Mouse (Mus musculus) neural tube, embryonic 15.5 days (tissue): Measurements from ENCODE around the gene Naalad2. TPM values are rescaled to one million over a fixed set of nuclear protein-coding genes. Genes with fewer than 3 reads are reported as not detected.
"Not testable (repeated sequence)": the region's sequence is repeated elsewhere in the genome, so short reads cannot be mapped to it uniquely, and the experiment has no call there.

Source experiments
- ATAC-seq: fragments of 200-750 bp; cut with Nextera tagmentation; 2 replicates; pipeline ENCODE4 v1.8.0; 2017; ENCODE audit warnings: mild to moderate bottlenecking, moderate TSS enrichment, moderate library complexity; ENCODE audit not compliant: low FRiP score
- H3K27ac ChIP-seq: fragments of 300-500 bp; sonication (generic); replicated peaks from 2 replicates; pipeline ENCODE4 v1.5.1; 2015; ENCODE audit warnings: mild to moderate bottlenecking, inconsistent platforms
- H3K27me3 ChIP-seq: fragments of 300-500 bp; sonication (generic); replicated peaks from 2 replicates; pipeline ENCODE4 v1.6.1; 2015; ENCODE audit warnings: inconsistent platforms
- H3K36me3 ChIP-seq: fragments of 300-500 bp; sonication (generic); 2 replicates; pipeline ENCODE4 v1.6.1; 2015; ENCODE audit warnings: inconsistent platforms
- H3K4me1 ChIP-seq: fragments of 300-500 bp; sonication (generic); 2 replicates; pipeline ENCODE4 v1.6.1; 2015; ENCODE audit warnings: inconsistent platforms
- H3K4me2 ChIP-seq: fragments of 300-500 bp; sonication (generic); 2 replicates; pipeline ENCODE4 v1.6.1; 2015; ENCODE audit warnings: inconsistent platforms, mild to moderate bottlenecking, moderate library complexity
- H3K4me3 ChIP-seq: fragments of 300-500 bp; sonication (generic); replicated peaks from 2 replicates; pipeline ENCODE4 v1.5.1; 2015; ENCODE audit warnings: mild to moderate bottlenecking, inconsistent platforms
- H3K9ac ChIP-seq: fragments of 300-500 bp; sonication (generic); replicated peaks from 2 replicates; pipeline ENCODE4 v1.6.1; 2015; ENCODE audit warnings: mild to moderate bottlenecking, inconsistent platforms
- H3K9me3 ChIP-seq: fragments of 300-500 bp; sonication (generic); replicated peaks from 2 replicates; pipeline ENCODE4 v1.6.1; 2016; ENCODE audit warnings: inconsistent platforms
- WGBS: fragments of 180-500 bp; shearing (Covaris S2); methylation state at CpG from one replicate; pipeline ENCODE4 v1.1.7; 2015; ENCODE audit warnings: mixed read lengths; 5-methylcytosine and 5-hydroxymethylcytosine counted together
- polyA plus RNA-seq: library from polyadenylated mRNA; unstranded; fragments of >200 nt; fragmentation: Nextera tagmentation; extraction: Ambion mirVana; gene quantifications from 2 replicates; pipeline ENCODE4 v1.2.1, GENCODE M21; 2015

Naalad2 gene
- polyA plus RNA-seq, 1 experiment from 2014 or later: 1.6 TPM

DNA sequence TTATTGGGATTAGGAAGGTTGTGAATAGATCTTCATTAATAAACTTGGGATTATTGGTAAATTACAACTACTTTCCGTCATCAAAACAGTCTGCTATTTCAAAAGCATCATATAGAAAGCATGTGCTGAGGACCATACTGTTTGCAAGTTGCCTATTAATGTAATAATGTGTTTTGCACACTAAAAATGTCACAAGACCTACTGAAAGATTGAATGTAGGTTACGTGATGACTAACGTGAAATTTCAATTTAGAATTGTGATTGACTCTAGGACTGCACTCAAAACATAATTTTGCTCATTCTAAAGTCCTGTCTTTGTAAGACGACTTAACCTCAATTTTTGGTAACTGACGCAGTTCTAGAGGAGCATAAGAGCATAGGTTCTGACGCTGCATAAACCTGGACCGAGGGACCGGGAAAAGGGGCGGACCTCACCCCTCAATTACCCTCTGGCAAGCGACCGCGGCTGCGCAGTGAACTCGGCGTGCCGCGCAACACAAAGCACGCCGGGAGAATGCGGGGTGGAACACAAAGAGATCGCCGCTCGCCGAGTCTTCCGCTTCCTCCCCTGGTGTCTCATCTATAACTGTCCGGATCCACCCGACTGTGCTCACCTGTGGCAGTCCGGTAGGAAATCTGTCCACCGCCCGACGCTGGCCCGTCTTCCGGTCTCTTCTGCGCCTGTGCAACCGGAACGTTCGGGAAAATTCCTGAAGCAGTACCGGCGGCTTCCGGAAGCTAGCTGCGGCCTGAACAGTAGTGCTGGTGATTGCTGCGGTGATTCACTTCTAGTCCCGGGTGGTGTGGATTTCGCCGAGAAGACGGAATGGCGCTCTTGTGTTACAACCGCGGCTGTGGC, 111.0 kb downstream of the Naalad2 start, which contains the start of gene Chordc1:
TSS of gene Chordc1 (plus strand) at position 555 of the 859 bp plus-strand sequence.
- 3% methylated on average over 49 of the region's 49 CpGs for WGBS
- Histone ChIP-seq H3K4me2 (peak within 1 kb of the TSS; percentile 77), H3K36me3 (no peaks in the 10 kb centered on the region), H3K27me3 (no peaks in the 10 kb centered on the region), H3K4me1 (peaks cover 15% of the 10 kb centered on the region), H3K4me3 (peak within 1 kb of the TSS; percentile 94), H3K9ac (peak within 1 kb of the TSS; percentile 98), H3K9me3 (no peaks in the 10 kb centered on the region), H3K27ac (peak within 1 kb of the TSS; percentile 89)
- ATAC-seq: peak; percentile 99

DNA sequence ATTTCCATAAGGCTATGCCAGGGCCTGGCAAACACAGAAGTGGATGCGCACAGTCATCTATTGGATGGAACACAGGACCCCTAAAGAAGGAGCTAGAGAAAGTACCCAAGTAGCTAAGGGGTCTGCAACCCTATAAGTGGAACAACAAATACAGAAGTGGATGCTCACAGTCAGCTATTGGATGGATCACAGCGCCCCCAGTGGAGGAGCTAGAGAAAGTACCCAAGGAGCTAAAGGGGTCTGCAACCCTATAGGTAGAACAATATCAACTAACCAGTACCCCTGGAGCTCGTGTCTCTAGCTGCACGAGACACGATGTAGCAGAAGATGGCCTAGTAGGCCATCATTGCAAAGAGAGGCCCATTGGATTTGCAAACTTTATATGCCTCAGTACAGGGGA, 124.1 kb downstream of the Naalad2 start:
- not testable (repeated sequence) for H3K27me3 ChIP-seq, H3K9ac ChIP-seq, H3K9me3 ChIP-seq, H3K27ac ChIP-seq, H3K4me1 ChIP-seq, H3K4me3 ChIP-seq, ATAC-seq, H3K4me2 ChIP-seq, H3K36me3 ChIP-seq
- 43% methylated on average over 5 of the region's 5 CpGs for WGBS

DNA sequence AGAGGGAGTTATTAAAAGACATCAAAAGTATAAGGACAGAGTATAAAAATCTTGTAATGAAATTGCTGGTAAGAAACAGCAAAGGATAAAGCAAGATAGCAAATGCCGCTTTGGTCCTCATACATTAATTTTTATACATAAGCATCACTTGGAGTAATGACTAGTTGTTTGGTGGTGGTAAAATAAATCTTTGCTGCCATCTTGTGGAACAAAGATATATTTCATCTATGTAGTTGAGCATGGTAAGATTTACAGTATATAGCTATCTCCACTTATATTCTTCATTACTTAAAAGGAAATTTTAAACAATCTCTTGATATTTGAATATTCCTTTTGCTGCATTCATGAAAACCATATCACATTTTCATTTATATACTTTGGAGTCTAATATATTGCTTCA, 125.3 kb downstream of the Naalad2 start:
- H3K36me3 ChIP-seq: no peaks in the 10 kb centered on the region
- ATAC-seq: peak; percentile 70
- H3K9ac ChIP-seq: no peak overlapping the region
- no peaks in the 10 kb centered on the region for H3K4me1 ChIP-seq
- no peak overlapping the region for H3K27ac ChIP-seq
- no peaks in the 10 kb centered on the region for H3K27me3 ChIP-seq
- no peak overlapping the region for H3K4me2 ChIP-seq
- no peak overlapping the region for H3K4me3 ChIP-seq
- 54% methylated on average over 1 of the region's 1 CpGs for WGBS
- H3K9me3 ChIP-seq: no peaks in the 10 kb centered on the region

GRCm38 (mm10) chr9:18276844-18277243, 126.0 kb downstream of the Naalad2 start:
- no peaks in the 10 kb centered on the region for H3K27me3 ChIP-seq
- H3K27ac ChIP-seq: no peak overlapping the region
- H3K9me3 ChIP-seq: no peaks in the 10 kb centered on the region
- H3K4me1 ChIP-seq: no peaks in the 10 kb centered on the region
- no peak overlapping the region for H3K4me3 ChIP-seq
- H3K9ac ChIP-seq: no peak overlapping the region
- WGBS: 65% methylated on average over 2 of the region's 2 CpGs
- no peak for ATAC-seq
- H3K4me2 ChIP-seq: no peak overlapping the region
- H3K36me3 ChIP-seq: no peaks in the 10 kb centered on the region

DNA sequence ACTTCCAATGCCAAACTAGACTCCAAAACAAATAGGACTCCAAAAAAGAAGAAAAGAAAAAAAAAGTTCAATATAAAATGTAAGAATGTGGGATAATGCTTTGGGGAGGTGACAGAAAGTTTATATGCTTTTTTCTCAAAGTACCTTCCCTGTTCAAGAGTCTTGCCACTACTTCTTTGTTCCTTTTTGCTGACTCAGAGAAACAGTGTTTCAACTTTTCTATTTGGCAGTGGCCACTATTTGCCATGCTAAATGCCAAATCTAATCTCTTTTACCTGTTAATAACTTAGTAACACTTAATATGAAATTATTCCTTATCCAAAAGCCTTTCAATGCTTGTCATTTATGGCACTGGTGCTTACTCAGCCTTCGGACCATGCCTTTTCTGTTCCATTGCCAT, 126.9 kb downstream of the Naalad2 start:
- H3K9ac ChIP-seq: no peak overlapping the region
- no peak for ATAC-seq
- no peaks in the 10 kb centered on the region for H3K27me3 ChIP-seq
- WGBS: 89% methylated on average over 1 of the region's 1 CpGs
- no peak overlapping the region for H3K4me3 ChIP-seq
- no peak overlapping the region for H3K4me2 ChIP-seq
- no peak overlapping the region for H3K27ac ChIP-seq
- no peaks in the 10 kb centered on the region for H3K36me3 ChIP-seq
- no peaks in the 10 kb centered on the region for H3K4me1 ChIP-seq
- H3K9me3 ChIP-seq: no peaks in the 10 kb centered on the region

Other genes with a start within 250 kb of the Naalad2 start
- gene Chordc1, start 110.9 kb downstream of the Naalad2 start, polyA plus RNA-seq: 126 and 130 TPM in 2 replicates
- gene Ubtfl1, start 1.4 kb upstream of the Naalad2 start, polyA plus RNA-seq: not detected in 2 replicates
- not detected in 2 replicates for gene Mbd3l2, start 27.7 kb upstream of the Naalad2 start, polyA plus RNA-seq
- gene Zfp558, start 75.3 kb upstream of the Naalad2 start, polyA plus RNA-seq: 25.1 and 31.5 TPM in 2 replicates
- gene Mbd3l1, start 75.4 kb upstream of the Naalad2 start, polyA plus RNA-seq: not detected in 2 replicates